Mouse (Mus musculus) Patski (cell line): ENCODE measurements around the gene Gm45623. TPM values are rescaled to one million over a fixed set of nuclear protein-coding genes. Genes with fewer than 3 reads are reported as not detected.

Experiments used
- ATAC-seq: fragments of 100-300 bp; one replicate; pipeline ENCODE4 v1.8.0; 2021
- CTCF ChIA-PET: fragments of 350-600 bp; sonication (Branson Sonifier 250); formaldehyde crosslinking; loops from one replicate; lab custom pipeline; 2022; ENCODE audit warnings: inconsistent platforms; lab: Charles Lee
- POLR2A ChIA-PET: fragments of 350-600 bp; sonication (Branson Sonifier 250); formaldehyde crosslinking; loops from one replicate; lab custom pipeline; 2022; ENCODE audit warnings: antibody characterized with exemption, inconsistent platforms; lab: Charles Lee
- DNase-seq: peaks from one replicate; pipeline ENCODE4 v3.0.0-alpha.2; 2011; ENCODE audit warnings: low read depth, low spot score
- H3K27me3 ChIP-seq: fragments of 371-371 bp; one replicate; pipeline ENCODE4 v1.5.1; 2021
- CTCF ChIP-seq: fragments of 100-300 bp; IDR thresholded peaks from one replicate; pipeline ENCODE4 v1.5.1; 2021
- in situ Hi-C: fragments of 300-500 bp; cut with MboI; formaldehyde crosslinking; loops from 3 replicates; pipeline ENCODE4 v1.11.1; 2018; ENCODE audit warnings: low pct_unique_long_range_greater_than_20kb, mixed read lengths
- polyA plus RNA-seq: library from polyadenylated mRNA; unstranded; gene quantifications from one replicate; pipeline ENCODE4 v1.2.3, GENCODE M21; 2021

Gm45623 gene
- polyA plus RNA-seq, 1 experiment from 2014 or later = not detected

DNA sequence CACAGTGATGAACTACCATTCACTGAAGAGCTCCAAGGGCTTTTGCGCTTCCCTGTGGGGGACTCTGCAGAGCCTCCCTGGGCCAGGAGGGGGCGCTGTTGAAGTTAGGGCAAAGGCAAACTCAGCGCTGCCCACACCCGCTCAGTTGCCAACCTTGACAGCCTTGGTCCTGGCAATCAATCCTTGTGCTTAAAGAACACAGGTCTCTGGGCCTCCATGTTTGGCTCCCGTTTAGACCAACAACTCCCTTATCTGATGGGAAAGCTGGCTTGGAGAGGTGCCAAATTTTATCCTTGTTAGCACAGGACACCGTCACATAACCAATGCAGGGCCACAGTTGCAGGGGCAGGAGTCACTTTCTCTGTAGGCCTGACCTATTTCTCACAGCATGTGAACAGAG is 2.2 kb upstream of the Gm45623 start:
- ChIA-PET POLR2A (no interaction called here), CTCF (interaction anchor here (1.0 kb wide), 1 partner anchor 13 kb away, joined by 3 read pairs; no protein-coding TSS in a partner anchor)
- TF ChIP-seq CTCF = no peak
- in situ Hi-C loops = no loop called here
- DNase-seq (no peak), ATAC-seq (no peak)
- H3K27me3 ChIP-seq = no peaks in the 10 kb centered on the region

GRCm38 (mm10) chr13:56752474-56753191 is 994 bp downstream of the Gm45623 start:
- ChIA-PET CTCF (no interaction called here), POLR2A (no interaction called here)
- in situ Hi-C loops = loop anchor here (5.0 kb wide), 1 partner anchor 190 kb away; no protein-coding TSS in a partner anchor
- ATAC-seq (peak; percentile 35), DNase-seq (no peak)
- TF ChIP-seq CTCF = no peak
- H3K27me3 ChIP-seq = no peaks in the 10 kb centered on the region

DNA sequence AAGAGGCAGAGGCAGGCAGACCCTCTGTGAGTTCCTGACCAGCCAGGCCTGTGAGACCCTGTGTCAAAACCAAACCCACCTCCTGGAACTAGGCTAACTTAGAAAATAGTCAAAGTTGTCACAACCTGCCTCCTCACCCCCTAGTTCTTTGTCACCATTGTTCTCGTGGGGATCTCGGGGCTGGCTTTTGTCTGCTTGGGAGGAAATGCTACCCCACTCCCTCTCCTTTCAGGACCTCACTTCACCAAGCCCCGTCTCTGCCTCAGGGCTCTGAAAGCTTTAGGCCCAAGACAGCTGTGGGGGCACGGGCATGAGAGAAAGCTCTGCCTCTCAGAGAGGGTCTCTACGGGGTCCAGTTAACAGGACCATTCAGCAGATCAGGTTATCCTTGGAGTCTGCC is 1.9 kb downstream of the Gm45623 start:
- no peak for TF ChIP-seq CTCF
- no peak for DNase-seq
- in situ Hi-C loops = loop anchor here (5.0 kb wide), 1 partner anchor 189 kb away; no protein-coding TSS in a partner anchor
- no peaks in the 10 kb centered on the region for H3K27me3 ChIP-seq
- ATAC-seq = no peak
- ChIA-PET POLR2A (no interaction called here), CTCF (interaction anchor here (1.5 kb wide), 1 partner anchor 11 kb away, joined by 4 read pairs; no protein-coding TSS in a partner anchor)

DNA sequence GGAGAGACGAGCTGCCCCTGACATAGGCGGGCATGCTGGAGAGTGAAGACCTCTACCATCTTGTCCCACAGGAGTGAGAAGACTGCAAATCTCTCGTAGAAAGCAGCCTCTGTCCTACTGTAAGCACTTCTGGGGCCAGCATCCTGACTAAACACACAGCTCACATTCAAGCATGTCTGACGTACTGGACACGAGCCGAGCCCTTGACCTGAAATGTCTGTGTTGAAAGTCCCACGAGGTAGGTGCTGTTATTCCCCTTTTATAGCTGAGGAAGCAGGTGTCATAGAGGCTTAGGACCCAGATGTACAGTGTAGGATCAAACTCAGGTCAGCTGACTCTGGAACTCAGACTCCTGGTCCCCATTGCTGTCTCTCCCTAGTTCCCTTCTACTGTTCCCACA is 4.2 kb downstream of the Gm45623 start:
- no peaks in the 10 kb centered on the region for H3K27me3 ChIP-seq
- ChIA-PET CTCF (interaction anchor here (2.1 kb wide), 1 partner anchor 9 kb away, joined by 5 read pairs; no protein-coding TSS in a partner anchor), POLR2A (no interaction called here)
- no peak for TF ChIP-seq CTCF
- DNase-seq (no peak), ATAC-seq (no peak)
- in situ Hi-C loops = no loop called here

DNA sequence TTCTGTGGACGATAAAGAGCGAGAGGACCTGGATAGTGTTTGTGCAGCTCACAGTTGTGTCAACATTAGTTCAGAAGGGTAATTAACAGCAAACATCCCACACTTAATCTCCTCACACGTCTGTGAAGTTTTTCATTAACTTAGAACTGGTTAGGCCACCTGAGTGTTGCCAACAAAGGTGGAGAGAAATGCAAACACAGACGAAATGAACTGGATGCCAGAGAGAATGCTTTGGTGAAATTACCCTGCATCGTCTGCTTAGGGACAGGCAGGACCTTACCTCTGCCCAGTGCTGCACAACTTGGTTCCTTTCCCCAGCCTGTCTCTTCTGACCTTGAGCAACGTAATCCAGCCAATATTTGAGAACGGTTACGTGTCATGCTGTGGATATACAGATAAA is 6.1 kb downstream of the Gm45623 start:
- no peak for TF ChIP-seq CTCF
- in situ Hi-C loops = no loop called here
- ATAC-seq = no peak
- no peaks in the 10 kb centered on the region for H3K27me3 ChIP-seq
- CTCF ChIA-PET = no interaction called here
- DNase-seq = no peak
- POLR2A ChIA-PET = no interaction called here

DNA sequence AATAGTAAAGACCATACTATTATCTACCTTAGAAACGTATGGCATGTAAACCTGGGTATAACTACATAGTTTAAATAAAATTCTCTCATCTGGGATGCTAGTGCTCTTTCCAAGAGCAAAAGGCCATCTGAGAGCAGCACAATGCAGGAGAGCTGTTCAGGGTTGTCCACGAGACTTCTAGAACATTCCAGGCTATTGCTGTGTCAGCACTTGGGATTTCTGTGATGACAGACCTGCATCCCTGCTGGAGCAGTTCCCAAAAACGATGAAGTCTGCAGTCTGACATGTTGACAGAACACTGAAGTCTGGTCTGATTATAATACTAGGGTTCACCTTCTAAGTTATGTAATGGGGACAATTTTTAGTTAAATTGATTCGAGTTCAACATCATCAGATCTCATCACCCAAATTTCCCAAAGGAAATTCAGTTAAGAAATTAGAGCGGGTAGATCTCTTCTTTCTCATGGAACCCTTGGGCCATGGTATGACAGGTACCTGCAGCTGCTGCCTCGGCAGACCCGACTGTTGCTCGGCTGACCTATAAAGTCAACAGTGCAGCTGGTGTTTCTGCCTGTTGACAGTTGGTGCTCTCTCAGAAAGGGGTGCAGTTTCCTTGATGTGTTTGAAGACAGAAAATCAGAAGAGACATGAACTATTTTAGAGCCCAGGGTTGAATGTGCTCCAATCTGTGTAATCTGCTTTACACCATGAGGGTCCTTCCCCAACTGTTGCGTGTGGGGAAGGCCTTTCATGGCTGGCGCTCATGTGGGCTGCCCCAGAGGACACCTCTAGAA is 6.7 kb downstream of the Gm45623 start:
- no peaks in the 10 kb centered on the region for H3K27me3 ChIP-seq
- POLR2A ChIA-PET = no interaction called here
- CTCF ChIA-PET = interaction anchor here (0.9 kb wide), 1 partner anchor 12 kb away, joined by 3 read pairs; no protein-coding TSS in a partner anchor
- in situ Hi-C loops = no loop called here
- DNase-seq (no peak), ATAC-seq (no peak)
- TF ChIP-seq CTCF = no peak

- ChIA-PET POLR2A (no interaction called here), CTCF (no interaction called here)
- in situ Hi-C loops = loop anchor here (5.0 kb wide), 1 partner anchor 80 kb away; no protein-coding TSS in a partner anchor
- DNase-seq (no peak), ATAC-seq (no peak)
- TF ChIP-seq CTCF = no peak
- no peaks in the 10 kb centered on the region for H3K27me3 ChIP-seq
These were observed 11.2 kb downstream of the Gm45623 start for GRCm38 (mm10) chr13:56742325-56742901.

DNA sequence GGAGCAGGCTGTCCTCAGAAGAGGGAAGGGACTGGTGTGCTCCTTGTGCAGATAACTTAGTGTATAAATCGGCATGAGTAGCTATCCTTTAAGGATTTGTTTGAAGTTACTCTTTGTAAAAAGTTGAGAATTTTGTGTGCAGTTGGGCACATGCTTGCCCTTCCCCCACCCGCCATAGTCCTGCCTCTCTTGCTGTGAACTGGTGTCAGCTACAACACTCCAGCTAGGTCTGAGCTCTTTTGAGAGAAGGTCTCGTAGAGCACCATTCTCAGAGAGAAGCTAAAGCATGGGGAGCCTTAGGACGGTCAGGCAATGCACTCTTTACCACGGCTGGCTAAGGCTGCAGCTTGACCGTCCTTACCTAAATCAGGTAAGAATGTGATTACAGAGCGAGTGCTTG is 11.9 kb downstream of the Gm45623 start:
- in situ Hi-C loops = loop anchor here (5.0 kb wide), 1 partner anchor 79 kb away; no protein-coding TSS in a partner anchor
- H3K27me3 ChIP-seq = no peaks in the 10 kb centered on the region
- CTCF ChIA-PET = interaction anchor here (1.7 kb wide), 1 partner anchor 9 kb away, joined by 4 read pairs; no protein-coding TSS in a partner anchor
- DNase-seq (no peak), ATAC-seq (no peak)
- POLR2A ChIA-PET = interaction anchor here (0.5 kb wide), 1 partner anchor 36 kb away, joined by 4 read pairs; no protein-coding TSS in a partner anchor
- TF ChIP-seq CTCF = no peak

- ATAC-seq (no peak), DNase-seq (no peak)
- in situ Hi-C loops = loop anchor here (5.0 kb wide), 1 partner anchor 78 kb away; no protein-coding TSS in a partner anchor
- ChIA-PET CTCF (interaction anchor here (1.7 kb wide), 1 partner anchor 11 kb away, joined by 4 read pairs; no protein-coding TSS in a partner anchor), POLR2A (no interaction called here)
- TF ChIP-seq CTCF = no peak
- no peaks in the 10 kb centered on the region for H3K27me3 ChIP-seq
These were observed 13.1 kb downstream of the Gm45623 start for GRCm38 (mm10) chr13:56740496-56740895.

- DNase-seq (no peak), ATAC-seq (no peak)
- ChIA-PET CTCF (interaction anchor here (1.1 to 1.9 kb wide), 2 partner anchors 15 to 31 kb away, joined by 3 to 5 read pairs; no protein-coding TSS in a partner anchor), POLR2A (no interaction called here)
- no peaks in the 10 kb centered on the region for H3K27me3 ChIP-seq
- in situ Hi-C loops = no loop called here
- TF ChIP-seq CTCF = no peak
These were observed 14.1 kb downstream of the Gm45623 start for GRCm38 (mm10) chr13:56739556-56739955.
